Mouse (Mus musculus) spleen, adult 18-20 months (tissue): ENCODE results near the gene Dcun1d1.

Experiments
- DNase-seq, 2 experiments: peaks; one replicate each; pipeline ENCODE4 v3.0.0; 2022; ENCODE audit warnings: mixed read lengths in 2 of 2

The Dcun1d1 gene

DNA sequence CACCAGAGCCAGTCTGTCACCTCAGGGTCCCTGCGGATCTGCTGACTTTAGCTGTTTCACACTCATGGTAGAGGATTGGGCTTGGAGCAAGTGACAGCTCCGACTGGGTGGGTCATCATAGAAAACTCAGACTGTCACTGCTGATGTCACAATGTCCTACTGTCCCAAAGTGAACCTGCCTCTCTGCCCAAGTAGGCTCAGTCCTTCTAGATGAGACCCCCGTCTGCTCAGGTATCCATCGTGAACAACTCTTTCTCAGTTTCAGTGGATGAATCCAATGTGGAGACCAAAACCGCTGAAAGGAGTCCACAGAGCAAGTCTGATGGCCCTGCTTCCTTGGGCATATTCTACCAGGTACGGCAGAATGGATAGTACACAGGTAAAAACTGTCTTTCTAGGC lies at the start of gene Dcun1d1:
Gene Dcun1d1 (minus strand): TSS at position 101 of the 400 bp plus-strand sequence.
- no peak for DNase-seq

DNA sequence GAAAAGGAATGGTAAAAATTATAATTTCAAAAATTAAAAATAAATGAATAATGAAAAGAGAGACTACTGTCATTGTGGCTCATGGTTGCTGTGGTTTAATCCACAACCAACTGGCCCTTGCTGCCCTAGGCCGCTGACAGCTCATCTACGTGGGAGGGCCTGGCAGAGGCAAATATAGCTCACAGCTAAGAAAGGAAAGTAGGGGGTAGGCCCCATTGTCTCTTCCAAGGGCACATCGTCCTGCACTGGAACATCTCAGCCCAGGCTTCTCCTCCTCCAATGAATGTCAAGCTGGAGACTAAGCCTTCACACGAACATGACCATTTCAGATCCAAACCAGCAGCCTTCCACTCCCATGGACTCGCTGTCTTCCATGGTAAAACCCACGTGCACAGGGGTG lies 49.0 kb upstream of the Dcun1d1 start:
- DNase-seq: no peak

DNA sequence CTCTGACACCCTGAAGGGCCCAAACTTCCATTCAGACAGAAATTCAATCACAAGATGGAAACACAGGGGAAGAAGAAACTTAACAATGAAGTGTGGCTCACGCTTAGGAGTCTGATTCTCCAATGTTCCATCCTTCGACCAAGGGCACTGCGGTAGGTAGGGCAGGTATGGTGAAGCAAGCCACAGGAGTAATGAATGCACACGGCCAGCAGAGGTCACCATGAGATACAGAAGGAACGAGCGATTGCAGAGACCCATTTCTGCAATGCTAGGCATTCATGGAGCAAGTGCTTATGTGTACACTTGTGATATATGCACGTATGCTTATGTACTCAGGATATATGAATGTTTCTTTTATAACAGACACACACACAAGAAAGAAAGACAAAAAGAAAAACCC lies 36.3 kb upstream of the Dcun1d1 start:
- peak; percentile 17 to 35 for DNase-seq

DNA sequence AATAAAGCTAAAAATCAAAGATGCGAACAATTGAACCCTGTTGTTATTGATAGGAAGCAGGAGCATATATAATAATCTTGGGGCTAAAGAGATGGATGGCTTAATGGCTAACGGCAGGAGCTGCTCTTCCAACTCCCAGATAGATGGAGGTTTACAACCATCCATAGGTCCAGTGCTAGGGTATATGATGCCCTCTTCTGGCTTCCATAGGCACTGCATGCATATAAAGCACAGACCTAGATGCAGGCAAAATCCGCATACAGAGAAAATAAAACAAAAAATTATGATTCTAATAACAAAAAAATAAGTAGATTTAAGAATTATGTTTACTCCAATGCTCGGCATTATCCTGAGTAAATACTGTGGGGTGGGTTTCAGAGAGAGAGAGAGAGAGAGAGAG lies 35.7 kb upstream of the Dcun1d1 start:
- DNase-seq: peak in 1 of 2 experiments; percentile 18

DNA sequence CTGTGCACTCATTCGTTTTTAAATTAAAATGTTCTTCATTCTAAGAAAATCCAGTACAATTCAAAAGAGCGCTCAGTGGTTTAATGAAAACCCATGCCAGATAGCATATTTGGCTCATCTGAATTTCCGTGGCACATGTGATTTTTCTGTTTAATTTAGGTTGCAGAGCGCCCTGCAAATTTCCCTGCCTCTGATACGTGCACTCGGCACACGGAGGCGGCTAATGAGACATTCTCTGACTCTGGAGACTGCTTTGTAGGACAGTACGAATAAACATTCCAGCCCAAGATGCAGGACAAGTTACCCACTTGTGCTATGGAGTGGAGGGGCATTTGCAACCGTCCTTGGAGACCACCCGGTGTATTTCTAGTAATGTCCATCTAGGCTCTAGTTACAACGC lies 33.9 kb upstream of the Dcun1d1 start:
- DNase-seq: no peak

DNA sequence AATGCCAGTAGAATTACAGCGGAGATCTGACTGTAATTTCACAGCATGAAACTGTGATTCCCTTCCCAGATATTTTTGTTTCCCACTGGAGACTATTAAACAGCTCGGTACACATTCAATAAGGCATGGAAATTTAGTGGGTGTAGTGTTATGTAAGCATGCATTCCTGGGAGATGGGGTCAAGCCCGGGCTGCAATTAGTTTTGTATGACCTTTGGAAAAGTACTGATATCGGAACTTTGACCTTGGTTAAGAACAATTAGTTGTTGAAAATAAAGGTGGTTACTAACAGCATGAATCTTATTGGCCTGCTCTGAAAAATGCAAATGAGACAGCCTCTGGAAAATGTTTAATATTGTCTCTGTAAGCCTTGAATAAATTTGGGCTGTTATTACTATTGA lies 33.2 kb upstream of the Dcun1d1 start:
- no peak for DNase-seq

DNA sequence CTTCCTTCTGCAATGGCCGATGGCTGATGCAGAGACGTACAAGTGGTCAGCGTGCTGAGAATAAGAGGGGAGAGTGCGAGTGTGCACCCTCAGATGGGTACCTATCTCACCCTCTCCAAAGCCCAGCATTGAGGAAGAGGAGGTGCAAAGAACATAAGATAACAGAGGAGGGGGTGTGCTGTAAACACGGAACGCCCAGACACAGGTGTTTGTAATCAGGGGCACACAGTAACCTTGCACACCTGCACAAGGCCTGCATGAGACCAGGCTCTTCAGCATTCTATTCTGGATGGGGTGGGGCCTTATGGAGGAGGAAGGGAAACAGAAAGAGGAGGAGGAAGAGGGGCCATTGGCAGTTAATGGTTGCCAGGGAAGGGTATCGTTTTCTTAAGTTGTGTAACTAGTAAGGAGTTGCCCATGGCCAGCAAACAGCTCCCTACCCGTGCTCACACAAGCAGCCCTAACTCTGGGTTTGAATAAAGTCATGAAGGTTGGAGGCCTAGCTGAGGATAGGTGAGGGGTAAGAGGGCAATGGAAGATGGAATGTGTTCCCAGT lies 30.2 kb upstream of the Dcun1d1 start:
- no peak for DNase-seq

DNA sequence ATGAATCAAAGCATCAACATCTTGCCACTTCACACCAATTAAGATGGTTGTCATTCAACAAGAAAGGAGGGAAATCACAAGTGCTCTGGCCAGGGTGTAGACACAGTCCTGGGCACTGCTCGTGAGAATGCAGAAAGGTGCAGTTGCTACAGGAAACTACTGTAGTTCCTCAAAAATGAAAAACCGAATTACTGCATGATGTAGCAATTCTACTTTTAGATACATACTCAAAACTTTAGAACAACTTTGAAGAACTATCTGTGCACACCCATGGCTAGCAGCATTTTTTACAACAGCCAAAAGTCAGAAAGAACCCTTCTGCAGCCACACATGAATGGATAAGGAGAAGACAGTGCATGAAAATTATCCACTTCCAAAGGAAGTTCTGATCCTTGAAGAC lies 29.2 kb upstream of the Dcun1d1 start:
- no peak for DNase-seq

DNA sequence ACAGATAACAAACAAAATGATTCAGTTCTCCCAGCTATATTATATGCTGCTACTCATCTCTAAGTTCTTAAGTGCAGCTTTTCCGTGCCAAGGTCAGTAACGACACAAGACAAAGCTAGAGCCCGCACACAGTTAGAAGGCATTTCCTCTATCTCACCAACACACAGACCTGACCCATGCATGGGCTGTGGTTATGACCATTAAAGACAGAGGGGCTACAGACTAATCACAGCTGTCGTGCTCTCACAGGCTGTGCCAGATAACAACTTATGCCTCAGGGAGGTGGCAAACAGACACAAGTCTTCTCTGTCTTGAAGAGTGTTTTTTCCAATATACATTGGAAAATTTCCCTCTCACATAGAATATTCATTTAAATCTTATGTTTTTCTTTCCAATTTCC lies 27.7 kb upstream of the Dcun1d1 start:
- no peak for DNase-seq

DNA sequence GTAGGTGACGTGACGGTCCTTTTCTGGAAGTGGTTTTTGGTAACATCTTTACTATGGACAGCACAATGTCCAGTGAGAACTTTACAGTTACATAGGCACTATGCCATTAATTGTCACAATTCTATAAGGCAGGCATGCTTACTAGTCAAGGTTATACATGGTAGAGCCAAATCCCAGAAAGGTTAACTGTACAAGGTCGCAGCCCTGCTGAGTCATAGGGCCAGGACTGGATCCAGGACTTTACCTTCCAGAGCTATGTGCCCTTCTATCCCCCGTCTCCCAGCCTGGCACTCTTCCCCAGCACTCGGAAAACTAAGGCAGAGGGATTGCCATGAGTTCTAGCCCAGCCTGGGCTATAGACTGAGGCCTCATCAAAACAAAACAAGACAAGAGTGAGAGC lies 26.7 kb upstream of the Dcun1d1 start:
- no peak for DNase-seq

DNA sequence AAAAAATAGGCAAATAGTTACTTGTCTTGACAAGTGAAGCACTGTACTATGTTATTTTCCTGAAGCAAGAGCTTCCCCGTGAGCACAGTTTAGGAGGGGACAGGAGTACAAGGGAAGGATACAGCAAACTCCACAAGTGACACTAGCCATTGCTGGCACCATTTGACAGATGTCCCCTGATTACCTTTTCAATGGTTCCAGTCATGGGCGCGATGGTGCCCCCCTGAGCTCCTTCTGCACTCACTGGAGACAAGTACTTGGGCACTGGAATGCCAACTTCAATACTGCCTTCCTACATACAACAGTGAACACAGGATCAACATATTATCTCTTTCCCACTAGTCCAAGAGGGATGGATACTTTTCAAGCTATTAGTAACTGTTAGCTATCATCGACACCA lies 26.2 kb upstream of the Dcun1d1 start:
- DNase-seq: no peak

DNA sequence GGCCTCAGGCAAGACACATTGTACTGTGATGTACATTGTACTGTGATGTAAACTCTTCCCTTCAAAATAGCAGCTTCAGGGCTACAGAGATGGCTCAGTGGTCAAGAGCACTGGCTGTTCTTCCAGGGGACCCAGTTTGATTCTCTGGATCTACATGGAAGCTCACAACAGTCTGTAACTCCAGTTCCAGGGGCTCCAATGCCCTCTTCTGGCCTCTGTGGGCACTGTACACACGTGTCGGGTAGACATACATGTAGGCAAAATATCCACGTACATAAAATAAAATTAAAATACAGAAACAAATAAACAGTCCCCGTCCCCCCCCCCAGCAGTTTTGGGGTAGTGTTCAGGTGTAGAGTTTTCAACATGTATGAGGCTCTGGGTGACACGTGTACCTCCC lies 25.7 kb upstream of the Dcun1d1 start:
- no peak for DNase-seq

DNA sequence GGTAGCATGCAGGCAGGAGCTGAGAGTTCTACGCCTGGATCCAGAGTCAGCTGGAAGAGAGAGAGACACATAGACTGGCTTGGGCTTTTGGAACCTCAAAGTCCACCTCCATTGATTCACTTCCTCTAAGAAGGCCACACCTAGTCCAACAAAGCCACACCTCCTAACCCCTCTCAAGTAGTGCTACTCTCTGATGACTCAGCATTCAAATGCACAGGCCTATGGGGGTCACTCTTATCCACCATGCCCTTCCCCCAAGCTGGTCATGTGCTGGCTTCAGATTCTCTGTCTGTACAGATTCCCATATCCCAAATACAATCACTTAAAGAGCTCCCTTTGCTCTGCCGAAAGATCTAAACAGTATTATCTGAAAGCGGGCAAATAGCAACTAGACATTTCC lies 20.0 kb upstream of the Dcun1d1 start:
- no peak for DNase-seq

DNA sequence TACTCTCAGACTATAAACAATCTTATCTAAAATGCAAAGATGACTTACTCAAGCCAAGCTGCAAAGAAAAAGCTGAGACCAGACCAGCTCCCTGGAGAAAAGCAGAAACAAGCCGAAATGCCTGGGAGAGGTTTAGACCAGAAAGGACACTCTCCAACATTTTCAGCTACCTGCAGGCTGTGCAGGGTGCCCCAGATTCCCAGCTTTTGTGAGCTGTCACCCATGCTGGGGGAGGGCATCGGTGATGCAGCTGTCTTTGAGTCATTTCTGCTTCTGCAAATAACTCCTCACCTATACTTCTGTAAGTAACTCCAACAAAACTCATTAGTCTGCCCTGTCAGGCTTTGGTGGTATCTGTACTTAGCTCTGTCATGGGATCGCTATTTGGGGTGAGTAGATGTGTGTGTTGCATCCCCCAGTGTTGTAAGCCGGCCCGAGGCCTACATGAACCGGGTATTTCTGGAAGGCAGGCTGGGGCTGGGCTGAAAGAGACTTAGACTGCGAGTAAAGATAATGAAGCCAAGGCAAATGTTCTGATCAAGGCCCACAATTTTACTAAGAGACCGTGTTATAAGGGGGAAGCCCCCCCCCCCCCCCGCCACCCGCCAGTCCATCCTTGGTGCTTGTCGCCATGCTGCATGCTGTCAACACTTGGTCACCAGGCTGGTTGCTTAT lies 17.8 kb upstream of the Dcun1d1 start:
- DNase-seq: no peak

DNA sequence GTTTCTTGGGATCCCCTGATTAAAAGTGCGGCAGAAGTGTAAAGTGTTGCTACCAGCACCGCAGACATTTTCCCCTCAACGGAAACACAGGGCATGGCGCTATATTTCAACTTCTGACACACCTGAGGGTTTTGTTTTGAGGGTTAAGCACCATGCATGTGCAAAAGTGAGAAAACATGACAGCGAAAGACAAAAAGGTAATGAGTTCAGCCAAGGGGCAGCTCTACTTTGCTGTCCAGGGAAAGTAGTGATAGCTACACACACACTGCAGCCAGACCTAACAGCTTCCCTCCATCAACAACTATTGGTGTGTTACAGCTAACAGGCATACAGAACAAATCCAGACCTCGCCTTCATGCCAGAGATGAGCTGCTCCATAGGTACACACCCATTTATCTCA lies 16.6 kb upstream of the Dcun1d1 start:
- DNase-seq: no peak

DNA sequence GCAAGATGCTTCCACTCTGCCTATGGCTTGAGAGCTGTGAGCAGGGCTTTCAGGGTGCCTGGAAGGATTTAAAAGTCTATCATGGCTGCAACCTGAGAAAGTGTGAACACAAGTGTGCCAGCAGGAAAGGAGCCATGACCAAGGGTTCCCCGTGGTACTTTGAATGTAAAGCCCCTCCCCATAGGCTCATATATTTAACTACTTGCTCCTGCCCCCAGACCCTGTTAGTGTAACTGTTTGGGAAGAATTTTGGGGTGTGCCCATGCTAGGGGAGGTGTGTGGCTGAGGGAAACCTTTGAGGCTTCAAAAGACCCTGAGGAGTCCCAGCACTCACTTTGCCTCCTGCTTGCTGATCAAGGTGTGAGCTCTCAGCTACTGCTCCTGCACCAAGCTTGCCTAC lies 15.9 kb upstream of the Dcun1d1 start:
- no peak for DNase-seq

DNA sequence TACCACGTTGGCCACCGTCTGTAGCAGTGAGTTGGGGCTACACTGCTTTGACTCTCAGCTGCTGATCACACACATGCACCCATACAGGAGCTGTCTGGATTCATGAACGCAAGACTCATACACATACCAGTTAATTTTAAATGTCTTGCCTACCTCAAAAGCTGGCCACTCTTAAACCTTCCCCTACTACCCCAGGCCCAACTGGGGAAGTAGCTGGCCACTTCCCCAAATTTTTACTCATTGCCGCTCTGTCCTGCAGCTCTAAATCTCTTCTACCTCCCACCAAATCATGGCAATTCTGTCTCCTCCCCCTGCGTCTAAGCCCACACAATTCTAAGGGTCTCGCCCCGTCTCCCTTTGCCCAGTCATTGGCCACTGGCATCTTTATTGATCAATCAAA lies 11.0 kb upstream of the Dcun1d1 start:
- no peak for DNase-seq

DNA sequence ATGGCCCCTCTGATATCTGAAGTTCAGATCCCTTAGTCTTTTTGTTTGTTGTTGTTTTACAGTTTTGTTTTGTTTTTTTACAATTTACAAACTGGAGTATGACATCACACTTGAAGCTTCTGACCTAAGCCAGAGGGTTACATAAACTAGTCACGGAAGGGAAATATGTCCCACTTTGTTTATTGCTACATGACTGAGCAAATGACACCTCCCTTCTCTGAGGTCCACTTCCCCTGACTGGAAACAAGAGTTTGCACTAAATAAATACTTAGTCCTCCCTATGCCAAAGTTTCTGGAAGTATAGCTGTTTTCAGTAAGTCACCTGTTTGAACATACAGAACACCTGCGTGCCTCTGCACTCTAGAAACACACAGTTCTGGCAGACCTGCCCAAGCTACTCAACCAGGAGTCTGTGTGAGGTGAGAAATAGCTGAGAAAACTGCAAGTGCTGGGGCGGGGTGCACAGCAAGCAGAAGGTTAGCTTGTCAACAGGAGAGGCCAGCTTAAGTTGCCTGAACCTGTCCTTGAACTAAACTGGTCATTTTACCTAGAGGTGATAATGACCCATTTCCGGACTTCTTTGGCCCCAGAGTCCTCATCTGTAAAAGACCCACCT lies 3.4 kb upstream of the Dcun1d1 start:
- DNase-seq: no peak

DNA sequence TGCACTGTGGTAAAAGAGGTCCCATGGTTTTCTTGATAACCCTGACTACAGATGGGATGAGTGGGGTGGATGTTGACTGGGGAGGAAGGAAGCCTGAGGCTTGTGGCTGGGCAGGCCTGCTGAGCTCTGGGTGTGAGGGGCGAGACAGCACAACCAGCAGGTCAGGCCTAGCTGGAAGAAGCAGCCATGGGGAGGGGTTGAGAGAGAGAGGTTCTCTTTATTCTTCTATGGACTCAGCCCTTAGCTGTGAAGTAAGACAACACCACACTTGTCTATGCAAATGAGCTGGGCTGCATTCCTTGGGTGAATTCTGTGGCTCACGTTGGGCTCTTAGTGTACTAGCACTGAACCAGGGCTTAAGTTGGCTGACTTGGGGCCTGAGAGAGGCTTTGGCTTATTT lies 2.8 kb upstream of the Dcun1d1 start:
- no peak for DNase-seq

DNA sequence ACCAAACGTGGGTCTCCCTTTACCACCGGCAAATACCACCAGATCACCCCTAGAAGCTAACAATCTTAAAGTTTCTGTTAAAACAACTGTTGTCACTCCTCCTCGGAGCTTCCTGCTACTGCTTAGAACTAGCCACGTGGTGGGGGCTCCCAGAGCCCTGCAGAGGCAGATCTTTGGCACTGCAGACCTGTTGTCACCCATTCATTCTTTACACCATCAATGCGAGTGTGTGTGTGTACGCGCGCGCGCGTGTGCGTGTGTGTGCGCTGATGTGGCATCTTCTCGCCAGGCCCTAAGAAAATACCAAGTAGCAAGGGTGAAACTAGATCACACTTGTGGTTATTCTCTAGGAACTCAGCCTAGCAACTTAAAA lies 3.9 kb downstream of the Dcun1d1 start:
- DNase-seq: peak; percentile 10 to 35

DNA sequence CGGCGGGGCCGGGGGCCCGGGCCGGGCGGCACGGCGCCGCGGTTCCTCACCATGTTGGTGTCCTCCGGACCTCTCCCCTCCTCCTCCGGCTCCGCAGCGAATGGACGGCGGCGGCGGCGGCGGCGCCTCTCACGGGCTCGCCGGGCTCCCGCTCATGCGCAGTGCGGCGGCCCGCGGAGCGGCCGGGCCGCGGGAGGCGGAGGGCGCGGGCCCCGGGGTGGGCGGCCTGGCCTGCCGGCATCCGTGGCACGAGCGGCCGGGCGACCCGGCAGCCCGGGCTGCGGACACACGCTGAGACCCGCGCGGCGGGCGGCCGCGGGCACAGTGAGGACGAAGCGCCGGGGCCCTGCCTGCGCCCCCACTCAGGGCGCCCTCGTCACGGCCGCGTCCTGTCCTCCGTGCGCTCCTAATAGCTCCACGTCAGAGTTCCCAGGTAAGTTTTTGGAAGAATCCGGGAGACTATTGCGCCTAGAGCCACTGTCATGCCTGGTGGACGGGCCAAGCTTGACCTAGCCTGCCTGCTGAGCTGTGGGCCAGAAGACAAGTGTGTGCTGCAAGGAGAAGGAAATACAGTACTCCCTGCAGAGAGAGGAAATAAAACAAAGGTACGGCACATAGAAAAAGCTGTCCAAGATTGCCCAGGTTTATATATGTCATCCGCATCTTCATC lies 4.4 kb downstream of the Dcun1d1 start:
- peak; percentile 76 to 83 for DNase-seq

DNA sequence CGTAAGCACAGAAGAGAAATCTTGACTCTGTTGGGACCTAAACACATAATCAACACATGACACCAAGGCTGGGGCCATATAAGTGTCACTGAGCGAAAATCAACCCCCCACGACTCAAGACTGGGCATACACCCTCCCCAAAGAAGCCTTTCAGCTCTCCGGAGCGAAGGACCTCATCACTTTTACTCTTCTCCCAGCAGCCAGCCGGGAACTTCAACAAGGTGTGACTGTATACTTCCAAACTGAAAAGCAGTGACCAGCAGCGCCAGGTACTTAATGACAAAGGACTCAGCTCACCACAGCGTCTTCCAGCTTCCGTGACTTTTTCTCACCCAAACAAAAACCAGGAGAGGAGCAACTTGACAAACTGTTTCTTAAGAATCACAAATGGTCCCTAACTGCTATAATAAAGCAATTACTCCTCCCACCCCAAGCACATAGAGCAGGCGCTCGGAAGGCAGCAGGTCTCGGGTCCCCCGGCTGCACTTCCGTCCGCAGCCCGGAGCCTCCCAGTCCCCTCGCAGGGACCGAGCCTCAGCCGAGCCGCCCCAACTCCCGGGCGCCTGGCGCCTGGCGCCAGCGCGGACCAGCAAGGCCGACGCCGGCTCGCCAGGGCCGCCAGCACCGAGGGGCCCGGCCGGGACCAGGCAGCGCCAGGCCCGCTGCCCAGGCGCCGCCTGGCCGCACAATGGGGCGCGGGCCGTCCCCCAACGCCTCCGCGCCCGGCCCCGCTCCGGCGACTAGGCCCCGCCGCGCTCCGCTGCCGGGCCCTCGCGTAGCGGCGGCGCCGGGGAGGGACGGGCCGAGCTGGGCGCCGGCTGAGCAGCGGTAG lies 5.1 kb downstream of the Dcun1d1 start:
- DNase-seq: peak; percentile 46 to 65

DNA sequence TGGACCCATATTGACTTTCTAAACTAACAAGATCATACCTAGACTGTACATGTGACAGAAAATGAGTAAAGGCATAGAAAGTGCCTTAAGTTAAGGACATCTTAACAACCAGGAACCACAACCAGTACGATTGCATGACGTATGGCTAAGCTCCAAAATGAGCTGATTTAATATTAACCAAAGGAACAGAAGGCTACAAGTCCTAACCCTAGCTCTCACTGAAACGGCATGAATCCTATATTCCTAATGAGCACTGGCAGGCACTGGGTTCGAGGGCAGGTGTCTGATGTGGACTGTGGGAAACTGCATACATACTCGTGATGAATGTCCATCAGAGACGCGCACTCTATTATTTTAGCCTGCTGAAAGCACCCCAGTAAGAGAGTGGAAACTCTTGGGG lies 5.9 kb downstream of the Dcun1d1 start:
- no peak for DNase-seq
